ENCODE assay signal across 8 mouse cellular contexts in genomic region chr3:144570816-144571487, GRCm38 (mm10). TPM values are rescaled to one million over a fixed set of nuclear protein-coding genes. Genes with fewer than 3 reads are reported as not detected.
DNase-seq lines count a peak whose midpoint lies in the region; ATAC-seq and TF ChIP-seq lines count a peak whose summit lies in the region.

No protein-coding gene starts in this region.

- H3K9ac ChIP-seq in hindbrain, embryonic 16.5 days (ENCODE audit: low read depth, low read length): peak overlapping the region; percentile 78

- ATAC-seq in hindbrain, embryonic 16.5 days: no peak

- peak overlapping the region; percentile 85 for H3ac ChIP-seq in myocyte (ENCODE audit: control insufficient read depth, insufficient read length)

- TF ChIP-seq CTCF in layer of hippocampus, adult 2 months (conservative IDR thresholded peaks at IDR 0.05): no peak

- no peak for TF ChIP-seq POLR2A in myocyte (IDR thresholded peaks at IDR 0.05; ENCODE audit: insufficient read length, low read depth)

- WGBS in hindbrain, embryonic 16.5 days: 2% methylated on average over 22 of the region's 25 CpGs

- no peaks in the 10 kb centered on the region for H3K4me1 ChIP-seq in brown adipose tissue, adult 24 weeks (ENCODE audit: control insufficient read depth, insufficient read depth, insufficient read length, low read length)
- peaks cover 27% of the 10 kb centered on the region for H3K4me1 ChIP-seq in hindbrain, embryonic 16.5 days (ENCODE audit: control insufficient read depth, insufficient read depth, low read depth, low read length)

- DNase-seq in layer of hippocampus, adult 2 months (ENCODE audit: low spot score in 2 of 2): no peak
- DNase-seq in layer of hippocampus, postnatal 36 days: no peak
- DNase-seq in layer of hippocampus, adult 9-11 months: no peak
- no peak for DNase-seq in layer of hippocampus, adult 11-12 months (ENCODE audit: low spot score)
- no peak for DNase-seq in cerebellum, adult 9-11 months

- no peaks in the 10 kb centered on the region for H3K9me3 ChIP-seq in hindbrain, embryonic 16.5 days (ENCODE audit: control insufficient read depth, low read length)

- peak overlapping the region; percentile 100 for H3K27ac ChIP-seq in layer of hippocampus, adult 2 months
- H3K27ac ChIP-seq in brown adipose tissue, adult 24 weeks (replicated peaks; ENCODE audit: low read depth, low read length): peak overlapping the region; percentile 98
- peak overlapping the region; percentile 93 for H3K27ac ChIP-seq in hindbrain, embryonic 16.5 days (ENCODE audit: low read depth, low read length)

- H3K36me3 ChIP-seq in hindbrain, embryonic 16.5 days (ENCODE audit: control insufficient read depth, insufficient read depth, low read length): peaks cover 2% of the 10 kb centered on the region; the same call in 1 of the 2 replicates
- peaks cover 19% of the 10 kb centered on the region for H3K36me3 ChIP-seq in myocyte (ENCODE audit: control insufficient read depth, insufficient read depth)

- no peaks in the 10 kb centered on the region for H3K27me3 ChIP-seq in hindbrain, embryonic 16.5 days (replicated peaks; ENCODE audit: control insufficient read depth, insufficient read depth, low read length)
- no peaks in the 10 kb centered on the region for H3K27me3 ChIP-seq in myocyte (ENCODE audit: control insufficient read depth, insufficient read depth, insufficient read length)

- peak overlapping the region; percentile 62 for H3K4me2 ChIP-seq in hindbrain, embryonic 16.5 days (ENCODE audit: low read length)
- H3K4me2 ChIP-seq in myocyte (ENCODE audit: low read depth): peak overlapping the region; percentile 83

- H3K4me3 ChIP-seq in layer of hippocampus, adult 2 months: peak overlapping the region; percentile 61
- peak overlapping the region; percentile 91 for H3K4me3 ChIP-seq in brown adipose tissue, adult 24 weeks (ENCODE audit: insufficient read depth, low read depth, low read length)
- peak overlapping the region; percentile 68 for H3K4me3 ChIP-seq in hindbrain, embryonic 16.5 days (ENCODE audit: low read length)
- H3K4me3 ChIP-seq in myocyte: peak overlapping the region; percentile 83

- peaks cover 90% of the 10 kb centered on the region for H3K79me2 ChIP-seq in myocyte (ENCODE audit: control insufficient read depth, insufficient read depth)

TF ChIP-seq in myocyte, 11 proteins besides CTCF, POLR2A, EP300 and RAD21:
- TF ChIP-seq REST (IDR thresholded peaks at IDR 0.05; ENCODE audit: insufficient read depth, insufficient read length) (no peak), POLR2AphosphoS2 (IDR thresholded peaks at IDR 0.05; ENCODE audit: insufficient read length, low read depth) (no peak), E2F4 (IDR thresholded peaks at IDR 0.05; ENCODE audit: insufficient read depth) (no peak), MYOD1 (IDR thresholded peaks at IDR 0.05; ENCODE audit: control insufficient read depth in 1 of 3, insufficient read length in 2 of 3, low read depth in 2 of 3) (no peak), USF1 (IDR thresholded peaks at IDR 0.05; ENCODE audit: low read depth) (no peak), MYOG (IDR thresholded peaks at IDR 0.05; ENCODE audit: control insufficient read depth in 1 of 3, insufficient read depth in 1 of 3, insufficient read length in 2 of 3, low read depth in 2 of 3) (no peak), TCF12 (IDR thresholded peaks at IDR 0.05; ENCODE audit: insufficient read depth, poor library complexity, severe bottlenecking) (no peak), MAX (IDR thresholded peaks at IDR 0.05; ENCODE audit: low read depth) (no peak), SRF (IDR thresholded peaks at IDR 0.05; ENCODE audit: control insufficient read depth, insufficient read length, low read depth) (no peak), TCF3 (IDR thresholded peaks at IDR 0.05; ENCODE audit: insufficient read length, low read depth) (no peak), CEBPB (IDR thresholded peaks at IDR 0.05; ENCODE audit: insufficient read depth, poor library complexity, severe bottlenecking) (no peak)

RNA-seq across cellular contexts. Expression of gene Selenof, which starts 0.8 kb away (rescaled TPM):
- 100 to 1,000 TPM; 228 to 231 TPM for total RNA-seq in layer of hippocampus, adult 2 months (2021)
- 100 to 1,000 TPM; 226 to 249 TPM for total RNA-seq in layer of hippocampus, postnatal 36 days (2021)
- polyA plus RNA-seq in brown adipose tissue, adult 24 weeks (2012; ENCODE audit: insufficient read depth, insufficient read length, missing spikeins): 496 and 573 TPM in 2 replicates
- polyA plus RNA-seq in hindbrain, embryonic 16.5 days (2015; fragmentation: Nextera tagmentation; extraction: Ambion mirVana): 574 and 619 TPM in 2 replicates
- 264 TPM for polyA plus RNA-seq in myocyte (2012; fragmentation: generic; extraction: Trizol)

RNA-seq across cellular contexts. Expression of gene Hs2st1, which starts 1.0 kb away (rescaled TPM):
- total RNA-seq in layer of hippocampus, adult 2 months (2021): 10 to 100 TPM; 38.4 to 40.5 TPM
- 10 to 100 TPM; 45.4 to 47.8 TPM for total RNA-seq in layer of hippocampus, postnatal 36 days (2021)
- 4.5 and 7.7 TPM in 2 replicates for polyA plus RNA-seq in brown adipose tissue, adult 24 weeks (2012; ENCODE audit: insufficient read depth, insufficient read length, missing spikeins)
- 12.1 and 12.3 TPM in 2 replicates for polyA plus RNA-seq in hindbrain, embryonic 16.5 days (2015; fragmentation: Nextera tagmentation; extraction: Ambion mirVana)
- 16.2 TPM for polyA plus RNA-seq in myocyte (2012; fragmentation: generic; extraction: Trizol)
